Comparison of ENCODE assay signal across 8 mouse cellular contexts in genomic region chr17:31658136-31658467, GRCm38 (mm10). TPM values are rescaled to one million over a fixed set of nuclear protein-coding genes. Genes with fewer than 3 reads are reported as not detected.
A peak's percentile ranks its signal among the peaks of the same experiment; 100 is the strongest.
DNase-seq lines count a peak whose midpoint lies in the region; ATAC-seq and TF ChIP-seq lines count a peak whose summit lies in the region.

No protein-coding gene starts in this region.

- H3K27me3 ChIP-seq in lung, embryonic 14.5 days (ENCODE audit: insufficient read depth, low read length): no peaks in the 10 kb centered on the region
- no peaks in the 10 kb centered on the region for H3K27me3 ChIP-seq in embryonic facial prominence, embryonic 11.5 days (ENCODE audit: control insufficient read depth, insufficient read depth, low read length)
- no peaks in the 10 kb centered on the region for H3K27me3 ChIP-seq in intestine, embryonic 16.5 days (replicated peaks; ENCODE audit: control insufficient read depth, insufficient read depth, low read length)
- no peaks in the 10 kb centered on the region for H3K27me3 ChIP-seq in neural tube, embryonic 12.5 days (replicated peaks)

- under 1% methylated on average over 27 of the region's 27 CpGs for WGBS in lung, embryonic 14.5 days
- under 1% methylated on average over 27 of the region's 27 CpGs for WGBS in embryonic facial prominence, embryonic 11.5 days
- WGBS in intestine, embryonic 16.5 days: under 1% methylated on average over 27 of the region's 27 CpGs
- WGBS in neural tube, embryonic 12.5 days: under 1% methylated on average over 27 of the region's 27 CpGs

- H3K36me3 ChIP-seq in lung, embryonic 14.5 days (ENCODE audit: insufficient read depth): peaks cover 41% of the 10 kb centered on the region
- H3K36me3 ChIP-seq in embryonic facial prominence, embryonic 11.5 days (replicated peaks; ENCODE audit: control insufficient read depth, insufficient read depth, low read depth, low read length): peaks cover 18% of the 10 kb centered on the region
- H3K36me3 ChIP-seq in intestine, embryonic 16.5 days (ENCODE audit: control insufficient read depth, insufficient read depth, low read length): peaks cover 3% of the 10 kb centered on the region; the same call in 1 of the 2 replicates
- H3K36me3 ChIP-seq in neural tube, embryonic 12.5 days: peaks cover 26% of the 10 kb centered on the region

- H3K4me2 ChIP-seq in lung, embryonic 14.5 days: peak overlapping the region; percentile 77
- peak overlapping the region; percentile 47 for H3K4me2 ChIP-seq in embryonic facial prominence, embryonic 11.5 days (ENCODE audit: low read depth, low read length)
- peak overlapping the region; percentile 69 for H3K4me2 ChIP-seq in intestine, embryonic 16.5 days (ENCODE audit: low read depth, low read length)
- peak overlapping the region; percentile 61 for H3K4me2 ChIP-seq in neural tube, embryonic 12.5 days (replicated peaks)

- no peaks in the 10 kb centered on the region for H3K9me3 ChIP-seq in lung, embryonic 14.5 days (ENCODE audit: low read depth, low read length)
- H3K9me3 ChIP-seq in embryonic facial prominence, embryonic 11.5 days (replicated peaks; ENCODE audit: control insufficient read depth, low read length): no peaks in the 10 kb centered on the region
- no peaks in the 10 kb centered on the region for H3K9me3 ChIP-seq in intestine, embryonic 16.5 days (ENCODE audit: control insufficient read depth, low read length)
- H3K9me3 ChIP-seq in neural tube, embryonic 12.5 days: no peaks in the 10 kb centered on the region

- DNase-seq in lung, embryonic 14.5 days: peak; percentile 22
- DNase-seq in lung, postnatal 4 days: no peak
- DNase-seq in embryonic facial prominence, embryonic 11.5 days (ENCODE audit: low spot score): no peak
- no peak for DNase-seq in right cerebral cortex, adult 2 months (ENCODE audit: low spot score in 2 of 2)
- no peak for DNase-seq in layer of hippocampus, postnatal 14 days (ENCODE audit: low spot score in 2 of 2)
- DNase-seq in left cerebral cortex, postnatal 4 days: no peak

- ATAC-seq in lung, embryonic 14.5 days (ENCODE audit: insufficient read depth): no peak
- ATAC-seq in embryonic facial prominence, embryonic 11.5 days (replicated peaks; ENCODE audit: insufficient number of reproducible peaks, low FRiP score, low TSS enrichment, low read depth): no peak
- ATAC-seq in intestine, embryonic 16.5 days: peak; percentile 3
- ATAC-seq in neural tube, embryonic 12.5 days (ENCODE audit: low FRiP score, low read depth): 0 out of 2 replicates have a peak, but pooled peaks have one; percentile 2

- H3K4me1 ChIP-seq in lung, embryonic 14.5 days (ENCODE audit: insufficient read depth): peaks cover 6% of the 10 kb centered on the region
- H3K4me1 ChIP-seq in embryonic facial prominence, embryonic 11.5 days (ENCODE audit: control insufficient read depth, insufficient read depth, low read length): no peaks in the 10 kb centered on the region
- H3K4me1 ChIP-seq in intestine, embryonic 16.5 days (ENCODE audit: control insufficient read depth, insufficient read depth, low read length): peaks cover 13% of the 10 kb centered on the region
- H3K4me1 ChIP-seq in neural tube, embryonic 12.5 days: peaks cover 13% of the 10 kb centered on the region

- H3K4me3 ChIP-seq in lung, embryonic 14.5 days (ENCODE audit: low read depth, low read length): peak overlapping the region; percentile 91
- H3K4me3 ChIP-seq in embryonic facial prominence, embryonic 11.5 days (ENCODE audit: low read depth, low read length): peak overlapping the region; percentile 99
- peak overlapping the region; percentile 93 for H3K4me3 ChIP-seq in intestine, embryonic 16.5 days (ENCODE audit: low read length)
- peak overlapping the region; percentile 99 for H3K4me3 ChIP-seq in neural tube, embryonic 12.5 days

- intact Hi-C loops in left cerebral cortex, postnatal 4 days (cut with DNase I): loop anchor here (10.0 kb wide), 1 partner anchor 133 kb away; the partner anchor contains the start of gene Ndufv3

- H3K27ac ChIP-seq in lung, embryonic 14.5 days (ENCODE audit: low read depth): peak overlapping the region; percentile 86
- H3K27ac ChIP-seq in embryonic facial prominence, embryonic 11.5 days (replicated peaks; ENCODE audit: low read depth, low read length): peak overlapping the region; percentile 78
- peak overlapping the region; percentile 83 for H3K27ac ChIP-seq in intestine, embryonic 16.5 days (ENCODE audit: low read length)
- 0 out of 2 replicates have a peak overlapping the region, but pooled peaks have one; percentile 57 for H3K27ac ChIP-seq in neural tube, embryonic 12.5 days

- H3K9ac ChIP-seq in lung, embryonic 14.5 days: peak overlapping the region; percentile 97
- H3K9ac ChIP-seq in embryonic facial prominence, embryonic 11.5 days (replicated peaks; ENCODE audit: low read length): peak overlapping the region; percentile 98
- peak overlapping the region; percentile 97 for H3K9ac ChIP-seq in intestine, embryonic 16.5 days (ENCODE audit: low read depth, low read length)
- H3K9ac ChIP-seq in neural tube, embryonic 12.5 days: peak overlapping the region; percentile 96

- TF ChIP-seq CTCF in lung, embryonic 14.5 days (IDR thresholded peaks at IDR 0.05; ENCODE audit: low read depth): no peak

RNA-seq across cellular contexts. Expression of gene U2af1, which starts 0.6 kb away (rescaled TPM):
- polyA plus RNA-seq in lung, embryonic 14.5 days (2014; fragmentation: Nextera tagmentation; extraction: Ambion mirVana): 174 and 202 TPM in 2 replicates
- 206 and 225 TPM in 2 replicates for polyA plus RNA-seq in embryonic facial prominence, embryonic 11.5 days (2014; fragmentation: Nextera tagmentation; extraction: Ambion mirVana)
- polyA plus RNA-seq in intestine, embryonic 16.5 days (2015; fragmentation: Nextera tagmentation; extraction: Ambion mirVana): 238 and 263 TPM in 2 replicates
- 305 and 307 TPM in 2 replicates for polyA plus RNA-seq in neural tube, embryonic 12.5 days (2016; fragmentation: Nextera tagmentation; extraction: Ambion mirVana)
- total RNA-seq in layer of hippocampus, postnatal 14 days (2021): 100 to 1,000 TPM; 112 to 130 TPM
- total RNA-seq in left cerebral cortex, postnatal 4 days (2021): 100 to 1,000 TPM; 183 to 186 TPM

RNA-seq across cellular contexts. Expression of gene Cryaa, which starts 19.5 kb away (rescaled TPM):
- not detected in 2 replicates for polyA plus RNA-seq in lung, embryonic 14.5 days (2014; fragmentation: Nextera tagmentation; extraction: Ambion mirVana)
- 20.9 and 184 TPM in 2 replicates for polyA plus RNA-seq in embryonic facial prominence, embryonic 11.5 days (2014; fragmentation: Nextera tagmentation; extraction: Ambion mirVana)
- 0.31 and 0.39 TPM in 2 replicates for polyA plus RNA-seq in intestine, embryonic 16.5 days (2015; fragmentation: Nextera tagmentation; extraction: Ambion mirVana)
- polyA plus RNA-seq in neural tube, embryonic 12.5 days (2016; fragmentation: Nextera tagmentation; extraction: Ambion mirVana): not detected in 2 replicates
- under 1 TPM in 1 of 2 experiments, not detected in 1; 0.55 TPM for total RNA-seq in layer of hippocampus, postnatal 14 days (2021)
- total RNA-seq in left cerebral cortex, postnatal 4 days (2021): under 1 TPM; 0.36 to 0.38 TPM

RNA-seq across cellular contexts. Expression of gene Cbs, which starts 21.1 kb away (rescaled TPM):
- 2.5 and 2.7 TPM in 2 replicates for polyA plus RNA-seq in lung, embryonic 14.5 days (2014; fragmentation: Nextera tagmentation; extraction: Ambion mirVana)
- 1.5 and 2.5 TPM in 2 replicates for polyA plus RNA-seq in embryonic facial prominence, embryonic 11.5 days (2014; fragmentation: Nextera tagmentation; extraction: Ambion mirVana)
- 12.2 and 12.5 TPM in 2 replicates for polyA plus RNA-seq in intestine, embryonic 16.5 days (2015; fragmentation: Nextera tagmentation; extraction: Ambion mirVana)
- polyA plus RNA-seq in neural tube, embryonic 12.5 days (2016; fragmentation: Nextera tagmentation; extraction: Ambion mirVana): 2.9 and 3.3 TPM in 2 replicates
- 10 to 100 TPM; 75.4 to 91.4 TPM for total RNA-seq in layer of hippocampus, postnatal 14 days (2021)
- 10 to 100 TPM; 37.3 to 44.2 TPM for total RNA-seq in left cerebral cortex, postnatal 4 days (2021)

Comparison
In these comparisons a context has a peak if more than half of its experiments do, and no peak if none do; other contexts are left out.
1. ATAC-seq: peak in intestine, embryonic 16.5 days (single experiment) and neural tube, embryonic 12.5 days (single experiment); none in lung, embryonic 14.5 days (single experiment) and embryonic facial prominence, embryonic 11.5 days (single experiment).
2. RNA of gene Cryaa, which starts 19.5 kb away (polyA plus RNA-seq): 20.9 to 184 TPM in embryonic facial prominence, embryonic 11.5 days; 0.31 to 0.39 TPM in intestine, embryonic 16.5 days, not detected in lung, embryonic 14.5 days and not detected in neural tube, embryonic 12.5 days; every median in the first group is over 10 times any median in the second.
3. Peak in every context shown above with its lines, with median percentiles within 50 percentile points of each other: H3K27ac ChIP-seq, H3K4me2 ChIP-seq, H3K4me3 ChIP-seq and H3K9ac ChIP-seq.